Mouse (Mus musculus) kidney, adult 2 months (tissue): ENCODE results near the gene Wwc1.

ENCODE experiments used
- CTCF ChIP-seq: fragments of 200-500 bp; conservative IDR thresholded peaks from 2 replicates; pipeline ENCODE4 v1.5.1; 2011; ENCODE audit warnings: low read depth, mild to moderate bottlenecking, control low read depth, low read length, moderate library complexity, mixed read lengths; ENCODE audit not compliant: insufficient read depth, insufficient read length
- POLR2A ChIP-seq: fragments of 200-500 bp; IDR thresholded peaks from one replicate; pipeline ENCODE4 v1.6.1; 2011; ENCODE audit warnings: low read depth, low read length, control low read depth

- no peak for TF ChIP-seq CTCF
- TF ChIP-seq POLR2A, result no peak
These were observed 106.6 kb downstream of the Wwc1 start for GRCm38 (mm10) chr11:35873624-35874244.
